Mouse (Mus musculus) liver, adult (tissue): ENCODE data around the gene Nfix.

Source experiments
- GATA4 ChIP-seq: IDR thresholded peaks from 2 replicates; pipeline ENCODE4 v1.6.1; 2014; ENCODE audit warnings: mild to moderate bottlenecking, low read length; ENCODE audit not compliant: insufficient replicate concordance

The Nfix gene

GRCm38 (mm10) chr8:84770100-84770953 lies 29.8 kb downstream of the Nfix start:
- no peak for TF ChIP-seq GATA4

DNA sequence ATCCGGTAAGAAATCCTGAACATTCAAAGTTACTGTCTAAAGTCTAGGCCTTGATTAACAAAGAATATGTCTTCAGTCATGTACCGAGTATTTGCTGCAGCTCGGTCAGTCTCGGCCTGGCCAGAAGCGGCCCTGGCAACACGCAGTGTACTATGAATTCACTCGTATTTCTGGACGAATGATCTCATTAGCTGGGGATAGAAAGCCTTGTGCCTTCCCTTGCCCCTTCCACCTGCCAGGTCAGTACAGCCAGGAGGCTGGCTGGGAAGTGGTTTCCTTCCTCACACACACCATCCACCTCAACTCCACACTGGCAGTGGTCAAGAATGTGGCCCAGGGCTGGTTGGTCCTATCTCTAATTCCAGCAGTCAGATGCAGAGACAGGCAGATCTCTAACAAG lies 30.8 kb downstream of the Nfix start:
- TF ChIP-seq GATA4: no peak

- TF ChIP-seq GATA4: no peak
Observed at GRCm38 (mm10) chr8:84768343-84769095, 31.6 kb downstream of the Nfix start.

- TF ChIP-seq GATA4: no peak
Observed at GRCm38 (mm10) chr8:84767221-84767620, 32.9 kb downstream of the Nfix start.

DNA sequence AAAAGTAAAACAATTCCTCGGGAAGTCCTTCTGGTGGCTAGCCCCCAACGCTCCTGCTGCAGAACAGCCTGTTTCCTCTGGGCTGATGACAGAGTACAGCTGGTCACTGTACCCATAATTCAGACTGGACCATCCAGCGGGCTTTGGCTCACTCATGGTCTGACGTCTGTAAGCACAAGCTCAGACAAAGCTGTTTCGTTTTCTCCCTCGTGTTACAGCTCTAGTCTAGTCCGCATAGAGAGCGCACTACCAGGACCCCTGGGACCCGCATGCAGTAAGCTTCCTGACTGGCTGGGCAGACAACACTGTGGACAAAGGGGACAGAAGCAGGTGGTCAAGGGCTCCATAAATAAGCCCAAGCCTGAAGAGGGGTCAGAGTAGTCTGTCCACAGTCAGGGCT lies 33.7 kb downstream of the Nfix start:
- no peak for TF ChIP-seq GATA4

DNA sequence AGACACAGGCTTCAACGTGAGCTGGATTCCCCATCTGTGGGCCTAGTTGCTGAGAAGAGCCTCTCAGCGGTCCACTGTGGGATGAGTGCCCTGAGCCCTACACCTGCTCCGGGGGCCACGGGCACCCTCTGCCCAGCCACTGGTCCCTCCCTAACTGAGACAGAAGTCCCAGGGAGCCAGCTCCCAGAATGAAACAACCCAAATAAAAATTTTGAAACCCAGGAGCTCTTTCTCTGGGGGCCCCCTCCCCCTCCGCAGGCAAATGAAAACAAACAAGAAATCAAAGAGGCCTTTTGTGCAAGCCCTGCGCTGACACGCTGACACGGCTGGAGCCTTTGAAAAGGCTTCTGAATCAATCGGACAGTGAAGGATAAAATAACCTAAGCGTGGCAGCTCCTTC lies 34.5 kb downstream of the Nfix start:
- TF ChIP-seq GATA4: no peak

- TF ChIP-seq GATA4: no peak
Observed at GRCm38 (mm10) chr8:84764870-84765495, 35.2 kb downstream of the Nfix start.

- no peak for TF ChIP-seq GATA4
Observed at GRCm38 (mm10) chr8:84764100-84764499, 36.0 kb downstream of the Nfix start.

- TF ChIP-seq GATA4: no peak
Observed at GRCm38 (mm10) chr8:84760901-84761300, 39.2 kb downstream of the Nfix start.

- TF ChIP-seq GATA4: no peak
Observed at GRCm38 (mm10) chr8:84760405-84760805, 39.7 kb downstream of the Nfix start.

DNA sequence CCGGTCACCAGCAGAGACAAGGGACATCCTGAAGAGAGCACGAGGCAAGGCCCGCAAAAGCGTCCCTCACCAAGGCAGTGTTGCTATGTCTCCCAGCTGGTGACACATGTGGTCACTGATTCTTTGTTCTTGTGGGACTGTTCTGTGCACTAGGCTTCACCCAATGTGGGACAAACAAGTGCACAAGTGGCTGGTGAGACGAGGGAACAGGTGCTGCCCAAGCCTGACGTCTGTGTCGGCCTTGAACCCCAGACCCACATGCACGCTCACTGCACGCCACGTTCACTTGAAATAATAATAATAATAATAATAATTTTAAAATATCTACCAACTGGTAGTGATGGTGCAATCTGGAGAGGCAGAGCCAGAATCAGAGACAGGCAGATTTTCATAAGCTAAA lies 40.4 kb downstream of the Nfix start:
- TF ChIP-seq GATA4: no peak

DNA sequence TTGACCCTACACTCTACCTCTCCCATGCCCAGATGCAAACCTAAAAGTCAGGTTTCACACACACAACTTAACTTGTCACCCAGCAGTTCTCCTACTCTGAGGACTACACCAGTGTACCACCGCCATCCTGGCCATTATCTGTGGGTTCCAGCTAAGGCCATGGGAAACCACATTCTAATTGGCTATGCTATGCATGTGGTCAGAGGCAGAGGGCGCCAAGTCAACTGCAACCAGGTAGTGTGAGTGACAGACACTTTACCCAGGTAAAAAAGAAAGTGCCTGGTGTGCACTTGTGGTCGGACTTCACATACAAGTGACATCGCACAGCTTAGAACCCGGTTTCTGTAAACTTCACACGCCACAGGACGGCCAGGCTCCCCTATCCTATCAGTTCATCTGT lies 41.0 kb downstream of the Nfix start:
- no peak for TF ChIP-seq GATA4

DNA sequence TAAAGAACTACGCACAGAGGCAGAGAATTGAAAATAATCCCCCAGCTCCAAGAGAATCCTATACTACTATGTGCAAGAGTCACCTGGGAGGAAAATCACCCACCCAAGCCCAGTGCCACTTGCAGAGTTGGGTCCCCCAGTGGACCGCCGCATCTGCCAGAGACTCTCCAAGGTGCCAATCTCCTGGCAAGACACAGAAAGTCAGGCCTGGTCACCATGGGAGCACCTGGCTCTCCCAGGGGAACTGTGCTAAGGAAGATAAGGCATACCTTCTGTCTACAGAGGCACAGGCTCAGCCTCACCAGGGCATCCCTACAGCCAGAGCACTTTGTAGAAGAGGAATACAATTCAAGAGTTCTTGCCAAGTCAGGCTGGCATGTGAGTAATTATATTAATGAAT lies 41.8 kb downstream of the Nfix start:
- TF ChIP-seq GATA4: no peak

- TF ChIP-seq GATA4: no peak
Observed at GRCm38 (mm10) chr8:84757501-84757900, 42.6 kb downstream of the Nfix start.

DNA sequence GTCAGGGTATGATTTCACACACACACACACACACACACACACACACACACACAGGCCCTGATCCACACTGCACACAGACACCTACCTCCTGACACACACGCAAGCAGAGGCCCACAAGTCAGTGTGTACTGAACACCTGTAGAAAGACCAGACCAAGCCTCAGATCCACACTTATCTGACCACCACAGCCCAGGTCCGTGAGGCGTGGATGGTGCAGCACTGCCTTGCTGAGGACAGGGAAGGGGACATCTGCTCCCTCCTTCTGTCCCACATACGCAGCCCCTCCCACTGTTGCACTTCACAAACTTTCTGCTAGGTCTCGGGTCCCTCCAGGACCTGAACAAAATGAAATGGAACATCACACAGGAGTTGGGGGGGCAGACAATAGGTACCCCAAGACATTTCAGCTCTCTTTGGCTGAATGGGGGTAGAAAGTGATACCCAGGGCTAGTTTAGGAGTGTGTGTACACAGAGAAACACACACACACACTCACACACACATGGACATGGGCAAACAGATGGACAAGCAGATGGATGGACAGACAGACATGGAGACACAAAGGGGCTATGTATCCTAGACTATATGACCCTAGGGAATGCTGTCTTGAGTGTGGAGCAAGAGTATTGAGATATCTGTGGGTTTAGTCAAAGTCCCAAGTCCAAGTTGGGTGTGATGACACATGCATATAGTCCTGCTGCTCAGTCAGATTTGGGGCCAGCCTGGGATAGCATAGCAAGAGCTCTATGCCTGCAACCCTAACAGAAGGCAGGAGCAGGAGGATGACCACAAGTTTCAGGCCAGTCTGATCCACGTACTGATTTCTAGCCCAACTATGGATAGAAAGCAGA lies 47.2 kb downstream of the Nfix start:
- TF ChIP-seq GATA4: no peak
